Mouse (Mus musculus) ES-Bruce4 (cell line): ENCODE results near the gene Col2a1. TPM values are rescaled to one million over a fixed set of nuclear protein-coding genes. Genes with fewer than 3 reads are reported as not detected.

ENCODE experiments used
- H3K27ac ChIP-seq: 2 replicates; pipeline ENCODE4 v1.5.1; 2012; ENCODE audit warnings: low read length, inconsistent platforms; ENCODE audit not compliant: insufficient read depth
- H3K27me3 ChIP-seq: 2 replicates; pipeline ENCODE4 v1.6.1; 2012; ENCODE audit warnings: mild to moderate bottlenecking, low read length, inconsistent platforms; ENCODE audit not compliant: control insufficient read depth, poor library complexity, insufficient read depth, severe bottlenecking
- H3K36me3 ChIP-seq: 2 replicates; pipeline ENCODE4 v1.6.1; 2012; ENCODE audit warnings: inconsistent platforms, mild to moderate bottlenecking, low read length, moderate library complexity; ENCODE audit not compliant: control insufficient read depth, poor library complexity, insufficient read depth, severe bottlenecking
- H3K4me1 ChIP-seq: one replicate; pipeline ENCODE4 v1.8.1; 2011; ENCODE audit warnings: low read length; ENCODE audit not compliant: control insufficient read depth, insufficient read depth
- H3K4me3 ChIP-seq: 2 replicates; pipeline ENCODE4 v1.5.1; 2011; ENCODE audit warnings: low read depth, mild to moderate bottlenecking, low read length
- H3K9ac ChIP-seq: 2 replicates; pipeline ENCODE4 v1.6.1; 2012; ENCODE audit warnings: low read depth, mild to moderate bottlenecking, inconsistent platforms; ENCODE audit not compliant: poor library complexity, severe bottlenecking
- H3K9me3 ChIP-seq: replicated peaks from 2 replicates; pipeline ENCODE4 v1.6.1; 2012; ENCODE audit warnings: mild to moderate bottlenecking, low read length, inconsistent platforms; ENCODE audit not compliant: control insufficient read depth, poor library complexity, insufficient read depth, severe bottlenecking
- CTCF ChIP-seq: IDR thresholded peaks from one replicate; pipeline ENCODE4 v1.8.1; 2011; ENCODE audit warnings: low read depth, low read length
- EP300 ChIP-seq: IDR thresholded peaks from 2 replicates; pipeline ENCODE4 v1.6.1; 2011; ENCODE audit warnings: low read depth, low read length; ENCODE audit not compliant: insufficient read depth
- POLR2A ChIP-seq: IDR thresholded peaks from one replicate; pipeline ENCODE4 v1.8.1; 2011; ENCODE audit warnings: low read length; ENCODE audit not compliant: insufficient read depth
- polyA plus RNA-seq: library from polyadenylated mRNA; stranded (reverse); fragments of >200 nt; gene quantifications from 2 replicates; pipeline ENCODE4 v1.2.4, GENCODE M21; 2011; ENCODE audit warnings: low read depth; ENCODE audit not compliant: missing spikeins, insufficient read depth, insufficient read length

Gene Col2a1
- polyA plus RNA-seq, 1 experiment, result 12.9 TPM

DNA sequence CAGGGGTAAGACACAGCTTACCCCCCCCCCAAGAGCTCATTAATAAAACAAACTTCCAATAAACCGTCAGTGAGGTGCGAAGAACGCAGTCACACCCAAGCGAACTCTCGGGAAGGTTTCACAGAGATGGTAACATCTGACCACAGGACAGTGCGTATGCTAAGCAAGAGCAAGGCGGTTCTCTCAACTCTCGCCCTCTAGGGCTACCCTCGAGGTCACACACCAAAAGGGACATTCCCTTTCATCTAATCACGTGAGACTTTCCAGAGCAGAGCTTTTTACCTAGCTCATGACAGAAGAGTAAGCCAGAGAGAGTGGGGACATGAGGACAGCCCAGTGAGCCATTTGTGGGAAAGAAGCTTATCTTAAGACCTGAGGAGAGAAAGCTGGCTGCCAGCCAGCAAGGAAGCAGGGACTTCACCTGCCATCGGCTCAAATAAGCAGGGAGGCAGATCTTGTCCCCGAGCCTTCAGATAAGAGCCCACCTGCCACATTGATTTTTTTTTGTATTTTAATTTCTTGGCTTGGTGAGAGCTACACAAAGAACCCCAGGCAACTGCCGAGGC, 75.2 kb downstream of the Col2a1 start:
- Histone ChIP-seq H3K4me3 (no peak overlapping the region), H3K36me3 (no peaks in the 10 kb centered on the region), H3K4me1 (no peaks in the 10 kb centered on the region), H3K9ac (no peak overlapping the region), H3K27ac (no peak overlapping the region), H3K27me3 (no peaks in the 10 kb centered on the region), H3K9me3 (no peaks in the 10 kb centered on the region)
- TF ChIP-seq POLR2A (no peak), CTCF (no peak)

DNA sequence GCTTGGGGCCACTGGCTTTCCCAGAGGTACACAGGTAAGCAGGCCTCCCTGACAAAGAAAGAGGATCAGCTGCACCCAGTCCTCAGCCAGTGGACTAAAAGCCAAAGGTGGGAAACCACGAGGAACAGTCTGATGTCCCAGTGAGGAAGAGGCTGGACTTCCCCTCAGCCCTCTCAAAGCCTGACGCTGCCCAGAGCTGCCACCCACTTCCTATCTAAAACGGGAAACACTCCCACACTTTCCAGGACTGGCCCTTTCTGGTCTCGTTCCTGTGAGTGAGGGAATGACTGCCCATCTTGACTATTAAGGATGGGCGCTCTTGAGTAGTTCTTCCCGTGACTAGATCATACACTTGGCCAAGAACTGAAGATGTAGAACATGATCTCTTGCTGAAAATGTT, 76.7 kb downstream of the Col2a1 start:
- Histone ChIP-seq H3K4me3 (no peak overlapping the region), H3K9me3 (no peaks in the 10 kb centered on the region), H3K9ac (no peak overlapping the region), H3K4me1 (no peaks in the 10 kb centered on the region), H3K27me3 (no peaks in the 10 kb centered on the region), H3K27ac (no peak overlapping the region), H3K36me3 (no peaks in the 10 kb centered on the region)
- TF ChIP-seq POLR2A (no peak), CTCF (no peak), EP300 (no peak)

DNA sequence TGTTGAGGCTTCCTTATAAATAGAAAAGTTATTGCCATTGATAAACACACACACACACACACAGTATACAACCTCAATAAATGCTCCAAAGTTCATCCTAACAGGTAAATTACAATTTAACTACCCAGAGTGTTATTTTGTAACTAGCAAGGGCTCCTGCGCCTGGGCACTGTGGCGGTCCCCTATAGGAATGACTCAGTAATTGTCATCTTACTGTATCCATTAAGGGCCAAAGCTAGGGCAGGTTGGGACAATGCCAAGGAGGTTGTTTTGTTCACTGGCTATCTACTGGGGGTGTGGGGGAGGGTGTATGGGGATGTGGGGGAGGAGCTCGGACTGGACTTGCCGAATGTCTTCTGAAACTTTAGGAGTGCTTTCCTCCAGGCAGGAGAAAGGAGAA, 77.5 kb downstream of the Col2a1 start:
- Histone ChIP-seq H3K36me3 (no peaks in the 10 kb centered on the region), H3K9ac (no peak overlapping the region), H3K4me1 (no peaks in the 10 kb centered on the region), H3K27me3 (no peaks in the 10 kb centered on the region), H3K4me3 (no peak overlapping the region), H3K27ac (no peak overlapping the region), H3K9me3 (no peaks in the 10 kb centered on the region)
- TF ChIP-seq EP300 (no peak), CTCF (no peak), POLR2A (no peak)

Other genes with a start within 250 kb of the Col2a1 start
- 3.1 and 3.5 TPM in 2 replicates for gene Rapgef3, start 236.7 kb downstream of the Col2a1 start, polyA plus RNA-seq
- gene Slc48a1, start 226.2 kb downstream of the Col2a1 start, polyA plus RNA-seq, result 16.0 and 17.2 TPM in 2 replicates
- gene Hdac7, start 160.2 kb downstream of the Col2a1 start, polyA plus RNA-seq, result 14.4 and 16.9 TPM in 2 replicates
- 1.5 and 1.6 TPM in 2 replicates for gene Vdr, start 94.1 kb downstream of the Col2a1 start, polyA plus RNA-seq
- gene Tmem106c, start 40.5 kb downstream of the Col2a1 start, polyA plus RNA-seq, result 48.5 and 49.2 TPM in 2 replicates
- 39.8 and 42.8 TPM in 2 replicates for gene Pfkm, start 87.9 kb upstream of the Col2a1 start, polyA plus RNA-seq
- 69.2 and 70.6 TPM in 2 replicates for gene Senp1, start 89.0 kb upstream of the Col2a1 start, polyA plus RNA-seq
- 34.7 and 34.9 TPM in 2 replicates for gene Asb8, start 160.9 kb upstream of the Col2a1 start, polyA plus RNA-seq
- gene Ccdc184, start 162.5 kb upstream of the Col2a1 start, polyA plus RNA-seq, result 0.81 and 1.8 TPM in 2 replicates
- gene Olfr288, start 190.8 kb upstream of the Col2a1 start, polyA plus RNA-seq, result not detected in 2 replicates
- not detected in 2 replicates for gene Gm44579, start 216.3 kb upstream of the Col2a1 start, polyA plus RNA-seq
- gene Olfr287, start 216.4 kb upstream of the Col2a1 start, polyA plus RNA-seq, result not detected in 2 replicates
- gene Olfr286, start 229.8 kb upstream of the Col2a1 start, polyA plus RNA-seq, result not detected in 2 replicates